Mouse (Mus musculus): ENCODE measurements around the gene Pla1a. TPM values are rescaled to one million over a fixed set of nuclear protein-coding genes. Genes with fewer than 3 reads are reported as not detected.

Gene Pla1a
- polyA plus RNA-seq, 1 experiment, result 4.7 TPM

- peaks cover 6% of the 10 kb centered on the region for H3K4me1 ChIP-seq (ENCODE audit: control insufficient read depth, insufficient read depth, low read length)
- TF ChIP-seq POLR2A (IDR thresholded peaks at IDR 0.05; ENCODE audit: control insufficient read depth, low read depth, low read length) (no peak), CTCF (IDR thresholded peaks at IDR 0.05; ENCODE audit: control insufficient read depth, insufficient read depth, insufficient replicate concordance, low read depth, low read length) (no peak)
- no peaks in the 10 kb centered on the region for H3K27me3 ChIP-seq (ENCODE audit: control insufficient read depth, insufficient read depth, low read length)
- H3K27ac ChIP-seq (ENCODE audit: control insufficient read depth, insufficient read depth, low read depth, low read length), result peak overlapping the region; percentile 71
- no peaks in the 10 kb centered on the region for H3K36me3 ChIP-seq (ENCODE audit: control insufficient read depth, insufficient read depth, low read length)
- H3K4me3 ChIP-seq (ENCODE audit: control insufficient read depth, low read depth, low read length), result no peak overlapping the region
These were observed 1.3 kb downstream of the Pla1a start for GRCm38 (mm10) chr16:38431446-38432185.

GRCm38 (mm10) chr16:38425799-38426198 lies 7.1 kb downstream of the Pla1a start:
- H3K4me3 ChIP-seq (ENCODE audit: control insufficient read depth, low read depth, low read length), result no peak overlapping the region
- no peak for TF ChIP-seq POLR2A (IDR thresholded peaks at IDR 0.05; ENCODE audit: control insufficient read depth, low read depth, low read length)
- TF ChIP-seq CTCF (IDR thresholded peaks at IDR 0.05; ENCODE audit: control insufficient read depth, insufficient read depth, insufficient replicate concordance, low read depth, low read length), result no peak
- H3K36me3 ChIP-seq (ENCODE audit: control insufficient read depth, insufficient read depth, low read length), result no peaks in the 10 kb centered on the region
- H3K27ac ChIP-seq (ENCODE audit: control insufficient read depth, insufficient read depth, low read depth, low read length), result no peak overlapping the region
- H3K4me1 ChIP-seq (ENCODE audit: control insufficient read depth, insufficient read depth, low read length), result peaks cover 6% of the 10 kb centered on the region
- no peaks in the 10 kb centered on the region for H3K27me3 ChIP-seq (ENCODE audit: control insufficient read depth, insufficient read depth, low read length)

DNA sequence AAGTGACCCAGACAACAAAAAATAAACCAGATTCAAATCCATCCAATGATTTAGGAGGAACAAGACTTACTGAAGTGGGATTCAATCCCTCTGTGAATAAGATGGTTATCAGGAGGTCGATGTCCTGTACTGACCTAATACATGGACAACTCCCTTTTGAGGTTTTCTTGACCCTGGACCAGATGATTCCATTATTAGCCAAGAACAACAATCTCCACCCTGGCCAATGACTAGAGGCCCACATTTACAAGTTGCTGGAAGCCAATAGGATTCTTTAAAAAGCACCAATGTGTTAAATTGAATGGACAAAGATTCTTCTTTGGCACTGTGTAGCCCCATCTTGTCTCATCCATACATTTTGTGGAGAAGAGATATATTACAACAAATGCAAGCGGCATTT lies 7.6 kb downstream of the Pla1a start:
- TF ChIP-seq CTCF (IDR thresholded peaks at IDR 0.05; ENCODE audit: control insufficient read depth, insufficient read depth, insufficient replicate concordance, low read depth, low read length), result no peak
- TF ChIP-seq POLR2A (IDR thresholded peaks at IDR 0.05; ENCODE audit: control insufficient read depth, low read depth, low read length), result no peak
- H3K4me3 ChIP-seq (ENCODE audit: control insufficient read depth, low read depth, low read length), result no peak overlapping the region
- peaks cover 6% of the 10 kb centered on the region for H3K4me1 ChIP-seq (ENCODE audit: control insufficient read depth, insufficient read depth, low read length)
- H3K36me3 ChIP-seq (ENCODE audit: control insufficient read depth, insufficient read depth, low read length), result no peaks in the 10 kb centered on the region
- H3K27me3 ChIP-seq (ENCODE audit: control insufficient read depth, insufficient read depth, low read length), result no peaks in the 10 kb centered on the region
- no peak overlapping the region for H3K27ac ChIP-seq (ENCODE audit: control insufficient read depth, insufficient read depth, low read depth, low read length)

- H3K36me3 ChIP-seq (ENCODE audit: control insufficient read depth, insufficient read depth, low read length), result no peaks in the 10 kb centered on the region
- H3K27ac ChIP-seq (ENCODE audit: control insufficient read depth, insufficient read depth, low read depth, low read length), result no peak overlapping the region
- no peaks in the 10 kb centered on the region for H3K4me1 ChIP-seq (ENCODE audit: control insufficient read depth, insufficient read depth, low read length)
- H3K27me3 ChIP-seq (ENCODE audit: control insufficient read depth, insufficient read depth, low read length), result no peaks in the 10 kb centered on the region
- H3K4me3 ChIP-seq (ENCODE audit: control insufficient read depth, low read depth, low read length), result no peak overlapping the region
- no peak for TF ChIP-seq CTCF (IDR thresholded peaks at IDR 0.05; ENCODE audit: control insufficient read depth, insufficient read depth, insufficient replicate concordance, low read depth, low read length)
- TF ChIP-seq POLR2A (IDR thresholded peaks at IDR 0.05; ENCODE audit: control insufficient read depth, low read depth, low read length), result no peak
These were observed 18.0 kb downstream of the Pla1a start for GRCm38 (mm10) chr16:38414953-38415352.

DNA sequence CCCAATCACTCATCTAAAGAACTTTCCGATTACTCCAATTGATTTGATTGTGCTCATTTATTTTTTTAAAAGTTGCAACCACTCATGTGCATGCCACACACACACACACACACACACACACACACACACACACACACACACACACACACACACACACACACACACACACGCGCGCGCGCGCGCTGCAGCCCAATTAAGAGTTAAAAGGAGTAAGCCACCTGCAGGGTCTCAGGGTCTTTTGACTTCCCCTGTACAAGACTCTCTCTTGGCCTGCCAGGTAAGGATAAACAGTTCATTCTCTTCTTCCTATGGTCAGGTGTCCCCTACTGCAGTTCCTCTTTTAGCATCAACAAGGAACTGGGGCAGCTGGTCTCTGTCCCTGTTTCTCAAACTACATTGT lies 24.5 kb downstream of the Pla1a start:
- H3K36me3 ChIP-seq (ENCODE audit: control insufficient read depth, insufficient read depth, low read length), result no peaks in the 10 kb centered on the region
- H3K27ac ChIP-seq (ENCODE audit: control insufficient read depth, insufficient read depth, low read depth, low read length), result no peak overlapping the region
- H3K27me3 ChIP-seq (ENCODE audit: control insufficient read depth, insufficient read depth, low read length), result no peaks in the 10 kb centered on the region
- TF ChIP-seq POLR2A (IDR thresholded peaks at IDR 0.05; ENCODE audit: control insufficient read depth, low read depth, low read length), result no peak
- TF ChIP-seq CTCF (IDR thresholded peaks at IDR 0.05; ENCODE audit: control insufficient read depth, insufficient read depth, insufficient replicate concordance, low read depth, low read length), result no peak
- H3K4me3 ChIP-seq (ENCODE audit: control insufficient read depth, low read depth, low read length), result no peak overlapping the region
- H3K4me1 ChIP-seq (ENCODE audit: control insufficient read depth, insufficient read depth, low read length), result no peaks in the 10 kb centered on the region

DNA sequence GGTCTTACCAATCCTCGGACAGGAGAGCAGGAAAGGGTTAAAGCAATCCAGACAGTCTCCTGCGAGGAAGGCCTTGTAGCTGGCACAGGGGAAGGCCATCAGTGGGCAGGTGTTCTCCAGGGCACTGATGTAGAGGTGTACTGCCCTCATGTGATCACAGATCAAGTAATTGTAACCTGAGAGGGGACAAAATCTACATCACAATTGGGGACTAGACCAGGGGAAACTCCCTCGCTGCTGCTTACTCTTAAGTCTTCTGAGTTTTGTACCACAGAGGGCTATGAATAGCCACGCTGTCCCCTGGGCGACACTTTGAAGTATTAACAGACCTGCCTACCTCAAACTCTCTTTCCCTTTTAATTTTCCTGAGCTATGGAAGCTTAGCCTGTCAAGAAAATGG lies 25.4 kb downstream of the Pla1a start:
- Histone ChIP-seq H3K27me3 (ENCODE audit: control insufficient read depth, insufficient read depth, low read length) (no peaks in the 10 kb centered on the region), H3K36me3 (ENCODE audit: control insufficient read depth, insufficient read depth, low read length) (no peaks in the 10 kb centered on the region), H3K27ac (ENCODE audit: control insufficient read depth, insufficient read depth, low read depth, low read length) (no peak overlapping the region), H3K4me1 (ENCODE audit: control insufficient read depth, insufficient read depth, low read length) (no peaks in the 10 kb centered on the region), H3K4me3 (ENCODE audit: control insufficient read depth, low read depth, low read length) (peak overlapping the region; percentile 48)
- TF ChIP-seq POLR2A (IDR thresholded peaks at IDR 0.05; ENCODE audit: control insufficient read depth, low read depth, low read length), result no peak; the same call in 1 of the 2 replicates
- TF ChIP-seq CTCF (IDR thresholded peaks at IDR 0.05; ENCODE audit: control insufficient read depth, insufficient read depth, insufficient replicate concordance, low read depth, low read length), result no peak

- Histone ChIP-seq H3K27me3 (ENCODE audit: control insufficient read depth, insufficient read depth, low read length) (no peaks in the 10 kb centered on the region), H3K4me1 (ENCODE audit: control insufficient read depth, insufficient read depth, low read length) (no peaks in the 10 kb centered on the region), H3K36me3 (ENCODE audit: control insufficient read depth, insufficient read depth, low read length) (no peaks in the 10 kb centered on the region), H3K27ac (ENCODE audit: control insufficient read depth, insufficient read depth, low read depth, low read length) (no peak overlapping the region), H3K4me3 (ENCODE audit: control insufficient read depth, low read depth, low read length) (peak overlapping the region; percentile 34; the same call in 1 of the 2 replicates)
- no peak for TF ChIP-seq POLR2A (IDR thresholded peaks at IDR 0.05; ENCODE audit: control insufficient read depth, low read depth, low read length)
These were observed 26.2 kb downstream of the Pla1a start for GRCm38 (mm10) chr16:38406708-38407107.
